Mouse (Mus musculus): ENCODE data around the gene Ramp2.

GRCm38 (mm10) chr11:101263138-101263988 is 17.5 kb downstream of the Ramp2 start:
- no peak for TF ChIP-seq CTCF (IDR thresholded peaks at IDR 0.05; ENCODE audit: borderline replicate concordance, control insufficient read depth, extremely low read depth, insufficient read depth, low read length, poor library complexity)
- TF ChIP-seq POLR2A (IDR thresholded peaks at IDR 0.05; ENCODE audit: control insufficient read depth, extremely low read depth, insufficient read depth, low read length, poor library complexity): no peak

Measured in thymus, adult 2 months (tissue).